10 mouse cellular contexts compared by ENCODE assay signal in the genomic region with DNA sequence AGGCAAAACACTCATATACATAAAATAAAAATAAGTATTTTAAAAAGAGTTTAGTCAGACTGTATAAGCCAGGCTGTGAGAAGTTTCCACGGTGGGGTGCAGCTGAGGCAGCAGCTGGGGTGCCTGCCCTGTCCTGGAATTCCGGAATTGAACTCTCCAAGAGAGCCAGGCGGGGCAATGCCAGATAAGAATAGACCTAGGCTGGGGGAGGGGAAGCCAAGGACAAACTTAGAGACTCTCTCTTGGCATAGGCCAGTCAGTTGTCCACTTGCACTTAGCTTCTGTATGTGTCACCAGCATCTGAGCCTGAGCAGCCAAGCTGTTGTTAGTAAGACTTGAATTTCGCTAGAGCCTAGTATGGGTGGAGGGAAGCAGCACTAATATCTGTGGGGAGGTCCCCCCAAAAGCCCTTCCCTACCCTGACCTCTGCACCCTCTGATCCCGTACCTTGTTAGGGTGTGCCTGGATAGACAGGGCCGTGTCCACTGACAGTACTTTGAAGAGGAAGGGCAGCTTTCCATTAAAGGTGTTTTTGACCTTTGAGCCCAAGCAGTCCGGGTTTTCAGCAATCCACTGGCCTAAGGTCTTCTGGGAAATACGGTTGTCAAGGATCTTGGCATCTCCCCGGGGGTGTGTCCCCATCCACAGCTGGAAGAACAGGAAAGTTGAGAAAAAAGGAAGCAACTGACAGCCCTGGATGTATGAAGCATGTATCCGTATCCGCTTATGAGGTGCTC. TPM values are rescaled to one million over a fixed set of nuclear protein-coding genes. Genes with fewer than 3 reads are reported as not detected.
DNase-seq lines count a peak whose midpoint lies in the region; ATAC-seq lines count a peak whose summit lies in the region.
"Had no signal": no experiment of that assay in that cellular context is flagged by ENCODE, and none has a peak within 500 bp of the region (broad histone marks: within the 10 kb centered on the region; RNA-seq: fewer than 3 reads in every experiment).

No protein-coding gene starts in this region.

- H3K27me3 ChIP-seq in heart, embryonic 12.5 days (replicated peaks) = no peaks in the 10 kb centered on the region
- no peaks in the 10 kb centered on the region for H3K27me3 ChIP-seq in midbrain, embryonic 15.5 days (replicated peaks)

- no peaks in the 10 kb centered on the region for H3K9me3 ChIP-seq in heart, embryonic 12.5 days (replicated peaks)
- no peaks in the 10 kb centered on the region for H3K9me3 ChIP-seq in midbrain, embryonic 15.5 days

- H3K27ac ChIP-seq in heart, embryonic 12.5 days (ENCODE audit: poor library complexity, severe bottlenecking) = peak overlapping the region; percentile 93
- H3K27ac ChIP-seq in midbrain, embryonic 15.5 days = no peak overlapping the region

- DNase-seq in gastrocnemius, adult 18-20 months (ENCODE audit: low spot score) = peak; percentile 75
- no peak for DNase-seq in gastrocnemius, postnatal 4 days (ENCODE audit: low spot score in 2 of 2)
- DNase-seq in adrenal gland, adult 8-10 months = peak; percentile 64
- peak; percentile 96 for DNase-seq in large intestine, adult 2 months (ENCODE audit: low read depth, low spot score)
- no peak for DNase-seq in spleen, adult 12 weeks (ENCODE audit: low spot score)
- DNase-seq in right cerebral cortex, postnatal 10 days (ENCODE audit: low spot score in 2 of 2) = no peak
- DNase-seq: lung, embryonic 14.5 days; right cerebral cortex, postnatal 14 days had no signal

- H3K4me2 ChIP-seq in heart, embryonic 12.5 days = peak overlapping the region; percentile 43
- H3K4me2 ChIP-seq in midbrain, embryonic 15.5 days = no peak overlapping the region
- H3K4me2 ChIP-seq: lung, embryonic 14.5 days had no signal

- peak overlapping the region; percentile 9; the same call in 1 of the 2 replicates for H3K4me3 ChIP-seq in heart, embryonic 12.5 days
- no peak overlapping the region for H3K4me3 ChIP-seq in midbrain, embryonic 15.5 days

- H3K4me1 ChIP-seq in heart, embryonic 12.5 days (replicated peaks) = peaks cover 42% of the 10 kb centered on the region
- H3K4me1 ChIP-seq in midbrain, embryonic 15.5 days = peaks cover 11% of the 10 kb centered on the region

- peak; percentile 52; the same call in 1 of the 2 replicates for ATAC-seq in heart, embryonic 12.5 days (ENCODE audit: insufficient number of reproducible peaks, low FRiP score)
- ATAC-seq in midbrain, embryonic 15.5 days (replicated peaks) = no peak

- H3K36me3 ChIP-seq in heart, embryonic 12.5 days = peaks cover 39% of the 10 kb centered on the region
- peaks cover 10% of the 10 kb centered on the region; the same call in 1 of the 2 replicates for H3K36me3 ChIP-seq in midbrain, embryonic 15.5 days (replicated peaks)

- H3K9ac ChIP-seq in heart, embryonic 12.5 days = peak overlapping the region; percentile 36; the same call in 1 of the 2 replicates
- H3K9ac ChIP-seq in midbrain, embryonic 15.5 days = no peak overlapping the region
- H3K9ac ChIP-seq: lung, embryonic 14.5 days had no signal

- WGBS in heart, embryonic 12.5 days = 56% methylated on average over 11 of the region's 11 CpGs
- WGBS in large intestine, adult 2 months = 33% methylated on average over 11 of the region's 11 CpGs
- WGBS in midbrain, embryonic 15.5 days = 92% methylated on average over 11 of the region's 11 CpGs

RNA-seq across cellular contexts. Expression of gene Mpi, which starts 2.3 kb away (rescaled TPM):
- total RNA-seq in gastrocnemius, adult 18-20 months (2021) = 10 to 100 TPM; 75.0 to 76.2 TPM
- total RNA-seq in gastrocnemius, postnatal 4 days (2021) = 100 to 1,000 TPM; 112 to 115 TPM
- total RNA-seq in adrenal gland, adult 8-10 months (2022) = 10 to 100 TPM; 35.5 to 66.3 (median 46.1) TPM
- polyA plus RNA-seq in heart, embryonic 12.5 days (2016; fragmentation: Nextera tagmentation; extraction: Ambion mirVana) = 75.6 and 82.6 TPM in 2 replicates
- 160 and 177 TPM in 2 replicates for polyA plus RNA-seq in large intestine, adult 2 months (2012; rRNA removed)
- polyA plus RNA-seq in midbrain, embryonic 15.5 days (2015; fragmentation: Nextera tagmentation; extraction: Ambion mirVana) = 81.2 and 82.9 TPM in 2 replicates

RNA-seq across cellular contexts. Expression of gene Scamp2, which starts 10.4 kb away (rescaled TPM):
- 10 to 100 TPM; 41.8 to 43.1 TPM for total RNA-seq in gastrocnemius, adult 18-20 months (2021)
- 10 to 100 TPM; 68.2 to 75.6 TPM for total RNA-seq in gastrocnemius, postnatal 4 days (2021)
- 10 to 100 TPM; 62.3 to 78.5 (median 71.9) TPM for total RNA-seq in adrenal gland, adult 8-10 months (2022)
- 52.5 and 55.6 TPM in 2 replicates for polyA plus RNA-seq in heart, embryonic 12.5 days (2016; fragmentation: Nextera tagmentation; extraction: Ambion mirVana)
- 218 and 247 TPM in 2 replicates for polyA plus RNA-seq in large intestine, adult 2 months (2012; rRNA removed)
- 49.6 and 50.6 TPM in 2 replicates for polyA plus RNA-seq in midbrain, embryonic 15.5 days (2015; fragmentation: Nextera tagmentation; extraction: Ambion mirVana)

RNA-seq across cellular contexts. Expression of gene Fam219b, which starts 13.0 kb away (rescaled TPM):
- total RNA-seq in gastrocnemius, adult 18-20 months (2021) = 1 to 10 TPM; 5.6 to 6.3 TPM
- 10 to 100 TPM; 12.3 to 14.0 TPM for total RNA-seq in gastrocnemius, postnatal 4 days (2021)
- 10 to 100 TPM; 25.5 to 34.9 (median 31.0) TPM for total RNA-seq in adrenal gland, adult 8-10 months (2022)
- polyA plus RNA-seq in heart, embryonic 12.5 days (2016; fragmentation: Nextera tagmentation; extraction: Ambion mirVana) = 12.8 TPM in 2 replicates
- 3.0 and 4.0 TPM in 2 replicates for polyA plus RNA-seq in large intestine, adult 2 months (2012; rRNA removed)
- 27.7 and 28.2 TPM in 2 replicates for polyA plus RNA-seq in midbrain, embryonic 15.5 days (2015; fragmentation: Nextera tagmentation; extraction: Ambion mirVana)

RNA-seq across cellular contexts. Expression of gene Cox5a, which starts 29.2 kb away (rescaled TPM):
- total RNA-seq in gastrocnemius, adult 18-20 months (2021) = 1,000 to 10,000 TPM; 1,174 to 1,300 TPM
- 100 to 1,000 TPM; 639 to 672 TPM for total RNA-seq in gastrocnemius, postnatal 4 days (2021)
- 100 to 1,000 TPM; 236 to 400 (median 335) TPM for total RNA-seq in adrenal gland, adult 8-10 months (2022)
- polyA plus RNA-seq in heart, embryonic 12.5 days (2016; fragmentation: Nextera tagmentation; extraction: Ambion mirVana) = 1,377 and 1,385 TPM in 2 replicates
- 594 and 647 TPM in 2 replicates for polyA plus RNA-seq in large intestine, adult 2 months (2012; rRNA removed)
- polyA plus RNA-seq in midbrain, embryonic 15.5 days (2015; fragmentation: Nextera tagmentation; extraction: Ambion mirVana) = 715 and 767 TPM in 2 replicates

RNA-seq across cellular contexts. Expression of gene Ulk3, which starts 39.0 kb away (rescaled TPM):
- 1 to 10 TPM; 3.3 to 3.8 TPM for total RNA-seq in gastrocnemius, adult 18-20 months (2021)
- total RNA-seq in gastrocnemius, postnatal 4 days (2021) = 10 to 100 TPM; 14.3 to 15.3 TPM
- total RNA-seq in adrenal gland, adult 8-10 months (2022) = 10 to 100 TPM; 10.8 to 33.3 (median 19.5) TPM
- polyA plus RNA-seq in heart, embryonic 12.5 days (2016; fragmentation: Nextera tagmentation; extraction: Ambion mirVana) = 18.1 and 19.5 TPM in 2 replicates
- 17.1 and 26.9 TPM in 2 replicates for polyA plus RNA-seq in large intestine, adult 2 months (2012; rRNA removed)
- polyA plus RNA-seq in midbrain, embryonic 15.5 days (2015; fragmentation: Nextera tagmentation; extraction: Ambion mirVana) = 35.4 and 39.0 TPM in 2 replicates

Comparison
In these comparisons a context has a peak if more than half of its experiments do, and no peak if none do; other contexts are left out.
1. DNase-seq: peak in gastrocnemius, adult 18-20 months (single experiment), adrenal gland, adult 8-10 months (single experiment) and large intestine, adult 2 months (single experiment); none in gastrocnemius, postnatal 4 days (0 of 2), spleen, adult 12 weeks (single experiment) and right cerebral cortex, postnatal 10 days (0 of 2).